Mouse (Mus musculus) embryo, embryonic 11 days (tissue): ENCODE results near the gene Luc7l2.
"Not testable (repeated sequence)": the region's sequence is repeated elsewhere in the genome, so short reads cannot be mapped to it uniquely, and the experiment has no call there.

Experiments used
- DNase-seq: peaks from one replicate; pipeline ENCODE4 v3.0.0-alpha.2; 2015

The Luc7l2 gene

GRCm38 (mm10) chr6:38551062-38551988, at the start of gene Luc7l2:
Luc7l2 (plus strand) TSS chr6:38551334.
- peak; percentile 99 for DNase-seq

- no peak for DNase-seq
Observed at GRCm38 (mm10) chr6:38512096-38512495, 39.0 kb upstream of the Luc7l2 start.

DNA sequence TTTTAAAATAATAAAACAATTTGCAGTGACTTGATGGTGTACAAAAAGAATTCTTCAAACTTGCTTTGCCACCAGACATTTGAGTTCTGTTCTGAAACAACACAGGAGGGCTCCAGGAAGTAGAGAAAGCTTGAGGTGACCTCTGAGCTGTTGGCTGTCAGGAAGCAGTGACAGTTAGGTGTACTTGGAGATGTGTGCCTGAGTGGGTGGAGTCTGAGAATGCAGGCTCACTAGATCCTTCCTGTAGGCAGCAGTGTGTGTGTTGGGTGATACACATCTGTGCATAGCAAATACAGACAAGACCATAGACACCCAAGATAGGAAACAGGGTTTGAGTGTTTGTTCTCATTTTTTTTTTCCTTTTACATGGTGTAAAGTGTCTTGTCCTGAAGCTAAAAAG, 38.3 kb upstream of the Luc7l2 start:
- DNase-seq: no peak

DNA sequence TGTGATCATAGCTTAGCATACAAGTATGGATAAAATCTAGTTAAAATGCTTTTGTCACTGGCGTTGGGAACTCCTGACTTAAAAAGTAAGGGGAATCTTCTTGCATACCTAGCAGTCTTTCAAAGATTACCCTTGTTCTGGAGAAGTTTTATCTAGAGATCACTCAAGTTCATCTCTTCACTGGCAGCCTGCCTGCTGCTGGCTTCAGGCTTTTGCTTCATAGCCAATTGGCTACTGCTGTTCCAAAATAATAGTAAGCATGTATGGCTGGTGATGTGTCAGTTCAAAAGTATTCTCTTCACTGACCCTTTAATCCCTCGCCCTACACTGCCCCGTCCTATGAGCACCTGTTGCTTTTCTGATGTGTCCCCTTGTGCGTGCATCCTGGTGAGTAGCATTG, 35.9 kb upstream of the Luc7l2 start:
- DNase-seq: no peak

DNA sequence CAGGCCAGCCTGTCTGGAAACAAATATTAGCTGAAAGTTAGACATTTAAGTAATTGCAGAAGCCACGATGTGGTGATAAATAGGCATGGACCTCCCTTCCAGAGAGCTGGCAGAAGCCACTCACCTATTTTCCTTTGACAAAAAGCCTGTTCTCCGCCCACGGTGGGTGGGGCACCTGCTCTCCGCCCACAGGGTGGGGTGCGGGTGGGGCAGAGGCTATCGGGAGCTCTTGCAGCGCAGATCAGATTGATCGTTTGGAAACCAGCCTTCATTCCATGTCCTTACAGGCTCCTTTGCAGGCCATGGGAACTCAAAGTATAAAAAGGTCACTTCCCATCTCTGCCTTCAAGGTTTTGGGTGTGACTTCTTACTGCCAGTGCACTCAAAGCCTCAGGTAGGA, 27.3 kb upstream of the Luc7l2 start:
- no peak for DNase-seq

DNA sequence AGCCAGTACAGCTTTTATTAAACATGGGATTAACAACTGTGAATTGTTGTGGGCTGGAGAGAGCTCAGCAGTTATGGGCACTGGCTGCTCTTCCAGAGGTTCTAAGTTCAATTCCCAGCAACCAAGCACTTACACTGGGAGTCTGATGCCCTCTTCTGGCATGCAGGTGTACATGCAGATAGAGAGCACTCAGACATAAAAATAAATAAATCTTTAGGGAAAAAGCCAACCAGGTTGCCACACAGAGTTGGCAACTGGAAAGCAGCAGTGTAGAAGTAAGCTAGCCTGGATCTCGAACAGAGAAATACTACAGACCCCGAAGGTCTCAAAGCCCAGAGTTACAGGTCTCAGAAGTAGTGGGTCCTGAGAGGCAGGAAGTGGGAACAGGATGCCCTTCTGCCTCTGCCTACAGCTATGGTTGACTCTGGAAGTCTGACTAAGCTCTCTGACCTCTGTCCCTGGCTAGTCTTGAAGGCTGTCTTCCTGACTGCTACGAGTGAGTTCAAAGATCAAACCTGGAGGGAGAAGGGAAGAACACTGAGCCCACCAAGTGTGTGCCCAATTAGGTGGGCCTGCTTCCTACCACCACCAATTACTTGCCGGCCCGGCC, 19.8 kb upstream of the Luc7l2 start:
- peak; percentile 45 for DNase-seq

GRCm38 (mm10) chr6:38532500-38533420, 18.4 kb upstream of the Luc7l2 start:
- peak; percentile 19 for DNase-seq

- DNase-seq: peak; percentile 97
Observed at GRCm38 (mm10) chr6:38533428-38534405, 17.4 kb upstream of the Luc7l2 start, which contains the start of gene Fmc1. Fmc1 (plus strand) TSS chr6:38533502.

DNA sequence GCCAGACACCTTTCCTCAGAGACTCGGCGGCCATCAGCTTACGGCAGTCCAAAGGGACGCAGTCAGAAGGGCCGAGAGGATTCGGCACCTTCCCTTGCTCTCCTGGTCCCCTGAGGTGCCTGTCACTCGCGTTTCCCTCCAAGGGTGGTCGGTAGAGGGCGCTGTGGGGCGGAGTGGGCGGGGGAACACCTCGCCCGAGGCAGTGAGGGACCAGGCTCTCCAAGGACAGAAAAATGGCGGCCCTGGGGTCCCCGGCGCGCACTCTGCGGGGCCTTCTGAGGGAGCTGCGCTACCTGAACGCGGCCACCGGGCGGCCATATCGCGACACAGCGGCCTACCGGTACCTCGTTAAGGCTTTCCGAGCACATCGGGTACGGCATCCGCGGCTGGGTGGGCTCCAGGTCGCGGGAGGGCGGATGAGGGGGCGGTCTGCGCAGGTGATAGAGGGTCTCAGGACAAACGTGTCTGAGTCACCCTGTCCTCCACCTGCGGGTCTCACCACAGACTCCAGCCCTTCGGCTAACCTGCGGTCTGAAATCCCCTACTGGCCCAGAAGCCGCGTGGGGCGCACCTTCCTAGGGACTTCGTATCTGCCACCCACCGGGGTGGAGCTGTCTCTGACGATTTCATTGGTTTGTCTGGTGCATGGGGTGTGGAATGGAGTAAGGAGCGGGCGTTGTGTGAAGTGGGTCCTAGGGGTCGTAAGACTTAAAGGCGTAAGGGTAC, 16.3 kb upstream of the Luc7l2 start:
- DNase-seq: peak; percentile 95

DNA sequence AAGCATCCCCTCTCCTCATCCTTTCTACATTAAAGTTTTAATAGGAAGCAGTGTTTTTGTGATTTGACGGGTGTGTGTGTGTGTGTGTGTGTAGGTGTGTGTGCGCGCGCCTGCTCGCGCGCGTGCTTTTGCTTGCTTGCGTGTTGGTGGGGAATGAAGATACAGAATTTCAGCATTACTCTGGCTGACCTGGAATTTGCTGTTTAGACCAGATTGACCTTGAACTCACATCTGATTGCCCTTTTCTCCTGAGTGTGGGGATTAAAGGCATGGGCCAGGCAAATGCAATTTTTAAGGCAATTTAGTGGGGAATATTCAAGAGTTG, 15.8 kb upstream of the Luc7l2 start:
- DNase-seq: no peak

DNA sequence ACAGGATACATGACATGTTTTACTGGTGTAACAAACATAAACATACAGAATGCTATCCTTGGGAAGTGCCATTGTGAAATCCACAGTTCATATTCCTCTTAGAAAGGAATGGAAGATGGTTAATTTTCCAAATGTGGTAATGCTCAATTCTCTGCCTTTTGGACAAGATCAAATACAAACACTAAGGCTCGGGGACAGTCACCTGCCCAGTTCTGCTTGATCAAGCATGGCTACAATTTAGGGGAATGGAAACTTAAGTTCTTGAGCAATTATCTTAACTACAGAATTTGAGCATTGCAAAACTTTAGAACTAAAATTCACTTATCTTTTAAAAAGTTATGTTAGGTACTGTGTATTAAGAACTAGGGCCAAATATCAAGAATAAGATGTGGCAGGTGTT, 15.3 kb upstream of the Luc7l2 start:
- no peak for DNase-seq

GRCm38 (mm10) chr6:38544141-38544540, 7.0 kb upstream of the Luc7l2 start:
- not testable (repeated sequence) for DNase-seq

DNA sequence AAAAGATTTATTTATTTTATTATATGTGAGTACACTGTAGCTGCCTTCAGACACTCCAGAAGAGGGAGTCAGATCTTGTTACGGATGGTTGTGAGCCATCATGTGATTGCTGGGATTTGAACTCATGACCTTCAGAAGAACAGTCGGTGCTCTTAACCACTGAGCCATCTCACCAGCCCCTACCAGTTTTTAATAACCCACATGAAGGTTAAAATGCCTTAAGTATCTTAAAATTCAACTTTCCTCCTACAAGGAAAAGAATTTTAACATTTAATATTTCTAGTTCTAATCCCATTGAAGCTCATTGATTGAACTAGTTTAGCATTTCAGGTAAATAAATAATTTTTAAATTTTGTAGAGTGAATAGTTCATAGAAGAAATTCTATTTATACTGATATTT, 4.1 kb upstream of the Luc7l2 start:
- DNase-seq: not testable (repeated sequence)

DNA sequence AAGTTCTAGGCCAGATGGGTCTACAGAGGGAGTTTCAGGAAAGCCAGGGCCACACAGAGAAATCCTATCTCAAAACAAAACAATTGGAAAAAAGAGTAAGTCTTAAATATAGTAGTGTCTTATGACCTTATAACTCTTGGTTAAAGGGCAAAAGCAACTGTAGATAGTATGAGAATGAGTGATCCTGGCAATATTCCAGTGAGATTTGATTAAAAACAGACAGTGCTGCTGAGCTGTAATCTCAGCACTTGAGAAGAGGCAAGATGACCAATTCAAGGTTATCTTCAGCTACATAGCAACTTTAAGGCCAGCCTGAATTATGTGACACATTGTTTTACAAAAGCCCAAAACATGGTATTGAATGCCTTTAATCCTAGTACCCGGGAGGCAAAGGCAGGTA, 3.4 kb upstream of the Luc7l2 start:
- DNase-seq: no peak

DNA sequence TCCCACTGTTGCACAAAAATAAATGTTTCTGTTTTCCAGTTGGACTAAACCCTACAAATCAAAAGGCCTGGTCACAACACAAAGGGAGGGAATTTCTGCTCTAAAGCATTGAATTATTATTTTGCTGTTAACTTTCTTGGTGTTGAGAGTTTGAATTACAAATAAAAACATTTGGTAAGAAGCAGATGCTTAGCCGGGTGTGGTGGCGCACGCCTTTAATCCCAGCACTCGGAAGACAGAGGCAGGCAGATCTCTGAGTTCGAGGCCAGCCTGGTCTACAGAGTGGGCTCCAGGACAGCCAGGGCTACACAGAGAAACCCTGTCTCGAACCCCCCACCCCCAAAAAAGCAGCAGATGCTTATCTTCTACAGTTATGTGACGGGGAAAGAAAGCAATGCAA, 2.5 kb upstream of the Luc7l2 start:
- not testable (repeated sequence) for DNase-seq

- not testable (repeated sequence) for DNase-seq
Observed at GRCm38 (mm10) chr6:38549840-38550239, 1.3 kb upstream of the Luc7l2 start.

GRCm38 (mm10) chr6:38550250-38551061, 678 bp upstream of the Luc7l2 start:
- peak; percentile 4 for DNase-seq

- peak; percentile 98 for DNase-seq
Observed at GRCm38 (mm10) chr6:38551989-38552635, 978 bp downstream of the Luc7l2 start.

DNA sequence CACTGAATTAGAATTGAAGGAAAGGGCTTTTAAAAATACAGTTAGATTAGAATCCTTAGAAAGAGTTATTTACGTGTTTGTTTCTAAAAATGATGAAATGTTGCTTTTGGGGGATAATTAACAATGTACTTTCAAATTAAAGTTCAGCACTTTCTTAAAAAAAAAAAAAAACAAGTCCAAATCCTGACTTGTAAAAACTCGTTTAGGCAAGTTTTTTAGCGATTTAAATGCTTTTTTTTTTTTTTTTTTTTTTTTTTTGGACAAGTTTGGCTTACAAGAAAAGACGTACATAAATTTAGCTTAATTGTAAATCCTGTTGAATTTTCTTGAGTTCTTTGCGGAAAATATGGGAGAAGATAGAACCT, 1.5 kb downstream of the Luc7l2 start:
- no peak for DNase-seq

- DNase-seq: no peak
Observed at GRCm38 (mm10) chr6:38576096-38576495, 25.0 kb downstream of the Luc7l2 start.
